Mouse (Mus musculus) WW6 (cell line): Measurements from ENCODE around the gene Rab43.

Experiments used
- DNase-seq: peaks from one replicate; pipeline ENCODE4 v3.0.0-alpha.2; 2013; ENCODE audit warnings: low read depth, low spot score

The Rab43 gene

DNA sequence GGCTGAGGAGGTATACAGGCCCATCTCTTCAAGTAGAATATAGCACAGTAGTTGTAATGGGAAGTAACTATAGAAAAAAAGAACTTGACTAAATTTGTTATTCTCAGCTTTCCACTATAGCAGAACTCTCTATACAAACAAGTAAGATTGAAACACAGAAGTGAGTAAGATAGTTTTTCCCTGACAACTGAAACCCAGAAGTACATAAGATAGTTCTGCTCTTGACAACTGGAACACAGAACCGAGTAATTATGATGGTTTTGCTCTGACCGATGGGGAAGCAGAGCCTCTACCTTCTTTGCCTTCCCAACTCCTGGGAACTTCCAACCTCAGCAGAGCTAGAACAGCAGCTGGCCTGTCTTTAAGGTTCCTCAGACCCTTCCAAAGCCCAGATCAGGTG lies 2.8 kb downstream of the Rab43 start:
- DNase-seq, result no peak

DNA sequence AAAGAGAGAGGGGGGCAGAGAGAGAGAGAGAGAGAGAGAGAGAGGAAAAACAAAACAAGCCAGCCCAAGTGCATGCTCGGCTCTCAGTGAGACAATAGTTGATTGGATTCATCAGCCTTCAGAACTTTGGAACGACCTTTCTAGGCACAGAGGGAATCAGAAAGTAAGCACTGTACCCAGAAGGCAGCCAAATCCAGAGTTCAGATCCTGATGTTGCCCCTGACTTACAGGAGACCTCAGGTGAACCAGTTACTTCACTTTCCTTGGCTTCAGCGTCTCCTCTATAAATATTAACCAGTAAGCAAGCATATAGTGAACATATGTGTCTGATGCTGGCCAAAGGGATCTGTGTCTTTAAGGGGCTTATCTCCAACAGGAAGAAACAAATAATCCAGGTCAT lies 3.4 kb downstream of the Rab43 start:
- DNase-seq, result no peak

DNA sequence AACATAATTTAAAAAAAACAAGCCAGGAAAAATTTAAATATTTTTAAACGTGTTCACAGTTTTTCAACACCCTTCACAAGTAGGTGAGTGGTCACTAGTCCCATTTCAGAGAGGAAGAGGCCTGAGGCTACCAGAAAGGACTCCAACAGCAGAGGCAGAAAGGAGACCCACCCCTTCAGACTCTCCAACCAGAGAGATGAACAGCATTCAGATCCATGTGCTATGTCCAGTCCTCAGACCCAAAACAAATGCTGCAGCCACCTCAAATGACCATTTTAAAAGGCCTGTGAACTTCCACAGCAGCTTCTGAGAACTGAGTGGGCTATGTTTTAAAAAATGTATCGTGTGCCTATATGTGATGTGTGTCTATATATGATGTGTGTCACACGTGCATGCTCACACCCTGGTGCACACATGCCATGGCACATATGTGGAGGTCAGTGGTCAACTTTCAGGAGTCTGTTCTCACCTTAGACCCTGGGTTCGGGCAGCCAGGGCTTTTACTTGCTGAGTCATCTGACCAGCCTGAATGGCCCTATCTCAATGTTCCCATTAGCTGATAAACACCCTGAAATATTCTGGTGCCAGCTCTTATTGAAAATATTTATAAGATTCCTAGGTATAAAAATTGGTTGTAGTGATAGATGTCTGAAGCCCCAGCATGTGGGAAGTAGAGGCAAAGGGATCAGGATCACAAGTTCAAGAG lies 4.1 kb downstream of the Rab43 start:
- no peak for DNase-seq

GRCm38 (mm10) chr6:87806857-87807256 lies 5.1 kb downstream of the Rab43 start:
- DNase-seq, result no peak

DNA sequence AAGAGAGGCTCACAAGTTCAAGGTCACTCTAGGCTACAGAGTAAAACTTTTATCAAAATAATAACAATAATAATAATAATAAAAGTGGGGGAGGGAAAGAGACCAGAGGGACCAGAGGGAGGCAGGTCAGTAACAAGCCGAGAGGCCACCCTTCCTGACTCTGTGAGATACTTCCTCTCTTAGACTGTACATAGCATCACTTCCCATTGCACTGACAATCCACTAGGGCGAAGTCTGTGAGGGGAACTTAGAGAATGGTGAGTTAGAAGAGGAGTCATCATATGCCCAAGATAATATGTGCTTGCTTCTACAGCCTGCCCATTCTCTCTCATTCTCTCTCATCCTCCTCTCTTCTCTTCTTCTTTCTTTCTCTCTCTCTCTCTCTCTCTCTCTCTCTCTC lies 5.9 kb downstream of the Rab43 start:
- DNase-seq, result no peak

DNA sequence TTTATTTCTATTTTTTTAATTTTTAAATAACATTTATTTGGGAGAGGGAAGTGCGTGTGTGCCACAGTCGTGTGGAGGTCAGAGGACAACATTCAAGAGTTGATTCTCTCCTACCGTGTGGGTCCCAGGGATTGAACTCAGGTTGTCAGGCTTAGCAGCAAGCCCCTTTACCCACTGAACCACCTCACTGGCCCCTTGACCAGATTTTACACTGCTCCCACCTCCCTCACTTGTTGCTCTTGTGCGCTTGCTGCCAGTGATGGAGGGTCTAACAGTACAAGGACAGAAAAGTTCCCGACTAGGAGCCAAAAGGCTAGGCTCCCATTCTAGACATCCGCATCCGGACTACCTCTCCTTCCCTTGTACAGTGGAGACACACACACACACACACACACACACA lies 6.5 kb downstream of the Rab43 start:
- DNase-seq, result no peak

GRCm38 (mm10) chr6:87804886-87805285 lies 7.1 kb downstream of the Rab43 start:
- DNase-seq, result no peak

DNA sequence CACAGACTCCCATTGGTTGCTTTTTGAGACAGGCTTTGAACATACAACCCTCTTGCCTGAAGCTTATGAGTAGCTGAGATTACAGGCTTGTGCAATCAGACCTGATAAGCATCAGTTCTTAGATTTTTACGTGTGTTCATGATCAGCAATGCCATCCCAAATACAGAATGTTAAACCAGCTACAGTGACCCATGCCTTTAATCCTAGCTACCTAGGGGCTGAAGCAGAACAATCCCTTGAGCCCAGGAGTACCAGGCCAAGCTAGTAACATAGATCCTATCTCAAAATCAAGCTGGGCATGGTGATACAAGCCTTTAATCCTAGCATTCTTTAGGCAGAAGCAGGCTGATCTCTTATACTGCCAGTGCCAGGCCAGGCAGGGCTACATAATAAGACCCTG lies 7.9 kb downstream of the Rab43 start:
- DNase-seq, result no peak

GRCm38 (mm10) chr6:87802462-87802861 lies 9.5 kb downstream of the Rab43 start:
- DNase-seq, result no peak

- no peak for DNase-seq
Observed at GRCm38 (mm10) chr6:87799576-87799975, 12.4 kb downstream of the Rab43 start.

- no peak for DNase-seq
Observed at GRCm38 (mm10) chr6:87797321-87797720, 14.6 kb downstream of the Rab43 start.

GRCm38 (mm10) chr6:87796251-87796880 lies 15.6 kb downstream of the Rab43 start:
- no peak for DNase-seq

GRCm38 (mm10) chr6:87795385-87796150 lies 16.4 kb downstream of the Rab43 start:
- DNase-seq, result no peak

DNA sequence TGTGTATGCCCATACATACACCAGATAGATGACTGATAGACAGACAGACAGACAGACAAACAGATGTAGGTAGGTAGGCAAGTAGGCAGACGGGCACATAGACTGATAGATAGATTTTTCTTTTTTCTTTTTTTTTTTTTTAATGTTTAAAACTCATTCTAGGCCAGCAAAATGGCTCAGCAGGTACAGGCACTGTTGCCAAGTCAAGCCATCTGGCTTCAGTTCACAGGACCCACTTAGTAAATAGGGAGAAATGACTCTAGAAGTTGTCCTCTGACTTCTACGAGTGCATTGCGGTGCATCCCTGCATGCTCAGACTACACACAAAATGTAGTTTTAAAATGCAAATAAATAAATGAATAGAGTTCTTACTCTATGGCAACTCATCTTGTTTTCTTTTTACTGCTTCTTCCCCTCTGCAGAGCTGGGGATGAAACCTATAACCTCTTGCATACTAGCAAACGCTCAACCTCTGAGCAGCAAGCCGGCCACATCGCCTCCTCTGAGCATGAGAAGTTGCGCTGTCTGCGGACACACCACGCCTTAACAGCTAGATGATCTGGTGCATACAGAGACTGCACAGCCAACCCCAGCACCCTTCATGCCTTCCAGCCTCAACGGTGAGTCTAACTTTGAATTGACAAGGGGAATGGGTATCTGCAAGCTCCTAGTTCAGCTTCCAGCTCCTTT lies 18.0 kb downstream of the Rab43 start:
- DNase-seq, result no peak

GRCm38 (mm10) chr6:87791826-87792225 lies 20.1 kb downstream of the Rab43 start:
- DNase-seq, result no peak

DNA sequence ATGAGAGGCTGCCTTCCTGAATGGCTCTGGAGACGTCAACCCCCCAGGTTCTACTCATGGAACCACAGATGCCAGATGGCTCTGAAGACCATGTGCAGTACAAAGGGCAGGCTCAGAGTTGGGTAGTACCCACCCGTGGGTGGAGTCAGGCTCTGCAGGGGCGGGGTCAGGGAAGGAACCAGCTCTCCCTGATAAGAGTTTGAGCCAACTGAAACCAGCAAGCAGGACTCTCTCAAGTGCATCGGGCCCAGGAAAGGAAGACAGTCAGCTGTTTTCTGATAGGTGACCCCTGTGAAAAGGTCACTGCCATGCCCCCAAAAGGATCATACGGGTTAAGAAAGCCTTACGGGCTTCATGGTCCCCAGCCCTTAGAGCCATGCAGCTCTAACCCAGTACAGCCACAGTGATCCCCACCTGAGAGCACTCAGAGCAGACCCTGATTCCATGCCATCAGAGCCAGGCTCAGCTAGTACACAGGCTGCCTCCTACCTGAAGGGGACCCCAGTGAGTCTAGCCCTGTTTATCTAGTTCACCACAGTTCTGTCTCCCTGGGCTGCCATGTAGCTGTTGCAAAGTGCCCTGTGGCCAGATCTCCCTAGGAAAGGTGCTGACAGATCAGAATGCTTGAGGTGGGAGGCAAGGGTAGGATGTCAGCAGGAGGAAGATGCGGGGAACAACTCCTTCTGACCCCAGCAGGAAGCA lies 21.0 kb downstream of the Rab43 start:
- DNase-seq, result no peak

DNA sequence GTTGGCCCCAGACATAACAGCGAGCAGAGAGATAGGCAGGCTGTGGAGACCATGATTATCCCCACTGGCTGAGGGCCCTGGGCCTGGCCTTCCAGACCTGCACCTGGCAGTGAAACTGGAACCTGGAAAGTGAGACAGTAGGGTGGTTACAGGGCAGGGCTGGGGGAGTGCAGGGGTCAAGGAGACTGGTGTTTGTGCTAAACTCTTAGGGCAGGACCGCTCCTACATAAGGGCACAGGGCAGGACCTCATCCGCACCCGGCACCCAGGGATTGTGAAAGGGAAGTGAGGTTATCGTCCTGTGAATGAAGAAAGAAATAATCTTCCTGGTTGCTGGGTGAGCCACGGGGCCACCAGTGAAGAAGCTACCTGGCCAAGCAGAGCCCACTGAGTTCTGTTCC lies 22.2 kb downstream of the Rab43 start:
- DNase-seq, result no peak

GRCm38 (mm10) chr6:87788896-87789587 lies 22.9 kb downstream of the Rab43 start:
- DNase-seq, result no peak

- no peak for DNase-seq
Observed at GRCm38 (mm10) chr6:87788266-87788895, 23.6 kb downstream of the Rab43 start.

DNA sequence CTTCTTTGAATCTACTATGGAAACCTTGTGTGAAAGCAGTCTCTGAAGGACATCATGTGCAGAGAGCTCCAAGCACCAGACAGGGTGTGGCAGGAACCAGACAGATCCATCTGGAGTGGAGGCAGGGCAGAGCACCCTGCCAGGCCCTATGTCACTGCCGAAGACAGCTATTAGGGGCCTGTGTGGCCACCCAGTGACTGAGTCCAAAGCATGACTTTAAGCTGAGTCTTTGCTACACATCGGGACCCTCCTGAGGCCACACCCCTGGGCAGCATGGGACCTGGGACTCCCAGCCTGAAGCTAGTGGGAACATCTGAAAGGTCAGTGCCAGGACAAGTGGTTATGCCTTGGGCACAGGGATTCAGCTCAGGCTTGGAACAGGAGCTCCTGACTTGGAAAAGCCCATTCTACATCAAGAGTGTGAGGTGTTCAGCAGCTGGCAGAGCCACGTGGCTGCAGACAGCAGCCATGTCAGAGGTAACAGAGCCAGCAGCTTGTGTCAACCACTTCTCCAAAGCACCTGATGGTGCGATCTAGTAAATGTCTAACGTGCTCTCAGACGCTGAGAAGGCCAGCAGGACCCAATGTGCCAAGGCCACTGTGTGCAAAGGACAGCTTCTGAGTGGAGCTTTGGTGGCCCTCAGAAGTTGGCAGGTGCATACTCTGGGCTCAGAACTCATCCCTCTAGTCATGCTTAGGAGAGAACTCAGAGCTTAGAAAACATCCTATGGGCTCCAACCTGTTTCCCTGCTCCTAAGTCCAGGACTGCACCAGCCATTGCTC lies 24.7 kb downstream of the Rab43 start:
- no peak for DNase-seq
